Mouse (Mus musculus) E14TG2a.4 (cell line): Measurements from ENCODE around the gene Tomm40.
"Not testable (repeated sequence)": the region's sequence is repeated elsewhere in the genome, so short reads cannot be mapped to it uniquely, and the experiment has no call there.

Experiments
- H3K27me3 ChIP-seq: 2 replicates; pipeline ENCODE4 v1.6.1; 2014; ENCODE audit warnings: low read length, control low read depth; ENCODE audit not compliant: insufficient read depth
- H3K36me3 ChIP-seq: 2 replicates; pipeline ENCODE4 v1.6.1; 2014; ENCODE audit warnings: low read length, control low read depth; ENCODE audit not compliant: insufficient read depth
- H3K4me1 ChIP-seq: replicated peaks from 2 replicates; pipeline ENCODE4 v1.6.1; 2014; ENCODE audit warnings: low read depth, low read length, control low read depth
- H3K4me3 ChIP-seq: replicated peaks from 2 replicates; pipeline ENCODE4 v1.5.1; 2014; ENCODE audit warnings: mild to moderate bottlenecking, low read length
- H3K9me3 ChIP-seq: 2 replicates; pipeline ENCODE4 v1.6.1; 2014; ENCODE audit warnings: low read length, control low read depth
- CTCF ChIP-seq: conservative IDR thresholded peaks from 2 replicates; pipeline ENCODE4 v1.5.1; 2014; ENCODE audit warnings: low read length
- NANOG ChIP-seq: IDR thresholded peaks from 2 replicates; pipeline ENCODE4 v1.6.1; 2014; ENCODE audit warnings: borderline replicate concordance, low read length, mixed read lengths
- POU5F1 ChIP-seq: IDR thresholded peaks from 2 replicates; pipeline ENCODE4 v1.6.1; 2014; ENCODE audit warnings: low read length, borderline replicate concordance

Gene Tomm40

GRCm38 (mm10) chr7:19691434-19691833, 23.8 kb downstream of the Tomm40 start:
- H3K4me3 ChIP-seq: peak overlapping the region; percentile 77
- H3K9me3 ChIP-seq: no peaks in the 10 kb centered on the region
- H3K27me3 ChIP-seq: no peaks in the 10 kb centered on the region
- H3K36me3 ChIP-seq: peaks cover 18% of the 10 kb centered on the region
- peaks cover 87% of the 10 kb centered on the region for H3K4me1 ChIP-seq
- TF ChIP-seq NANOG: no peak
- TF ChIP-seq POU5F1: no peak
- no peak for TF ChIP-seq CTCF

DNA sequence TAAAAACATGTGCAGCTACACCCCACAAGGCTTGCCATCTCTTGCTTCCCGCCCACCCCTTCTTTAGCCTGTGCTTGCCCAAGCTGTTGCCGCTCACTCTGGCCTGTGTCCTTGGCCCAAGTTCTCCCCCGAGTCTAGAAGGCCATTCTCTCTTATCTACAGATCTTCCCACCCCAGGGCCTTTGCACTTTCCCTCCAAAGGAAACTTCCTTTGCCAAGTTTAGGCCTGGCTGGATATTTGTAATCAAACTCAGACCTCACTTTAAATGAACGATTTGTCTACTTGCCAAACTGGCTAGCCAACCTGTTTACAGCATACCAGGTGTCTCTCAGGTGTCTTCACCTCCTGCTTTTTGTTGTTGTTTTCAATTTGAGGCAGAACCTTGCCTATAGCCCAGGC, 24.4 kb downstream of the Tomm40 start:
- Histone ChIP-seq H3K36me3 (peaks cover 12% of the 10 kb centered on the region), H3K4me1 (peaks cover 87% of the 10 kb centered on the region), H3K4me3 (peak overlapping the region; percentile 77), H3K9me3 (no peaks in the 10 kb centered on the region), H3K27me3 (no peaks in the 10 kb centered on the region)
- no peak for TF ChIP-seq NANOG
- TF ChIP-seq CTCF: no peak
- no peak for TF ChIP-seq POU5F1

DNA sequence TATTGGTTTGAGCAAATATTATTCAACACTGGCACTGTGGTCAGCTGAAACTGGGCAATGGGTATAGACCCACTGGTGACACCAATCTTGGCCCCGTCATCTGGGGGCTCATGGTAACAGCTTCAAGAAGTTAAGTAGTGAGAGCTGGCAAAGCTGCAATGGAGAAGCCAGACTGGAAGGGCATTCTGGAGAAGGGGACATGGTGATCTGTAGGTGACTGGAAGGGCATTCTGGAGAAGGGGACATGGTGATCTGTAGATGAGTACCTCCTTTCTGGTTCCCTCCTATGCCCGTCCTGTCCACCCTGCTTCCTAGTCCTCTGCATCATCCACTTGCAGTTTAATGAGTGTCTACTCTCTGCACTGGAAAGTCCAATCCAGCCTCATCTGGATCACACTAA, 26.6 kb downstream of the Tomm40 start:
- H3K4me1 ChIP-seq: peaks cover 81% of the 10 kb centered on the region
- H3K4me3 ChIP-seq: no peak overlapping the region
- H3K27me3 ChIP-seq: no peaks in the 10 kb centered on the region
- TF ChIP-seq NANOG (no peak), POU5F1 (no peak), CTCF (no peak)
- H3K36me3 ChIP-seq: peaks cover 12% of the 10 kb centered on the region
- H3K9me3 ChIP-seq: no peaks in the 10 kb centered on the region

DNA sequence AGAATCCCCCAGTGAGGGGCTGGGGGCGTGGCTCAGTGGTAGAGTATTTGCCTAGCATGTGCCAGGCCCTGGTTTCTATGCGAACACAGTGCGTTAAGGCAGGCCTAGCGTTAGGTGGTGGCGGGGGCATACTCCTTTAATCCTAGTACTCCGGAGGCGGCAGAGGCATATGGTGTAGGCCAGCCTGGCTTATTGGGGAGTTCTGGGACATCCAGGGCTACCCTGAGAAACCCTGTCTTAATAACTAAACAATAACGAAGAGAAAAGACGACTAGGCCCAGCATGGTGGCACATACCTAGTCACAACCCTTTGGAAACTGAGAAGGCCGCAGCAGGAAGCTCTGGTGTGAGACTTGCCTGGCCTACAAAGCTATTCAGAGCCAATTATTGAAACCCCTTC, 27.1 kb downstream of the Tomm40 start:
- TF ChIP-seq POU5F1 (no peak), NANOG (no peak), CTCF (no peak)
- peaks cover 79% of the 10 kb centered on the region for H3K4me1 ChIP-seq

GRCm38 (mm10) chr7:19686927-19687583, 28.2 kb downstream of the Tomm40 start:
- Histone ChIP-seq H3K36me3 (peaks cover 12% of the 10 kb centered on the region), H3K4me1 (peaks cover 73% of the 10 kb centered on the region)
- H3K4me3 ChIP-seq, H3K27me3 ChIP-seq, H3K9me3 ChIP-seq: not testable (repeated sequence)

More for the DNA sequence above, 27.1 kb downstream of the Tomm40 start:
- no peaks in the 10 kb centered on the region for H3K9me3 ChIP-seq
- peaks cover 12% of the 10 kb centered on the region for H3K36me3 ChIP-seq
- H3K4me3 ChIP-seq: no peak overlapping the region
- H3K27me3 ChIP-seq: no peaks in the 10 kb centered on the region

DNA sequence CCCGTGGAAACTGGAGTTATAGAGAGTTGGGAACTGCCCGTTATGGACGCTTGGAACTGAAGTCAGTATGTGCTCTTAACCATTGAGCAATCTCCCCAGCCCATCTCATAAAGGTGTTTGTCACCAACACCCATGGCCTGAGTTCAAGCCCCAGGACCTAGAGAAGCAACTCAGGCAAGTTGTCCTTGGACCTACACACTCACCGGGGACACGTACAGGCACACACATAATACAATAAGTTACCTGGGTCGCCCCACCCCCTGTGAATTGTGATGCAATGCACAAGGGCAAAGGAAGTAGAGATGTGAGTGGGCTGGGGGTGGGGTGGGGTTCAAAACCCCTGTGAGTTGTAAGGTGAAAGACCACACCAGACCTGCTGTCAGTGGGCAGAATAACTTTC, 28.7 kb downstream of the Tomm40 start:
- no peak for TF ChIP-seq NANOG
- no peak for TF ChIP-seq CTCF
- no peak for TF ChIP-seq POU5F1
- Histone ChIP-seq H3K9me3 (no peaks in the 10 kb centered on the region), H3K27me3 (no peaks in the 10 kb centered on the region), H3K4me1 (peaks cover 73% of the 10 kb centered on the region), H3K36me3 (peaks cover 12% of the 10 kb centered on the region), H3K4me3 (no peak overlapping the region)

GRCm38 (mm10) chr7:19685374-19685773, 29.9 kb downstream of the Tomm40 start:
- no peaks in the 10 kb centered on the region for H3K9me3 ChIP-seq
- H3K4me1 ChIP-seq: peaks cover 72% of the 10 kb centered on the region
- TF ChIP-seq CTCF (no peak), POU5F1 (no peak), NANOG (no peak)
- H3K27me3 ChIP-seq: no peaks in the 10 kb centered on the region
- peaks cover 12% of the 10 kb centered on the region for H3K36me3 ChIP-seq
- no peak overlapping the region for H3K4me3 ChIP-seq

- Histone ChIP-seq H3K4me3 (no peak overlapping the region), H3K9me3 (no peaks in the 10 kb centered on the region), H3K27me3 (no peaks in the 10 kb centered on the region), H3K36me3 (peaks cover 3% of the 10 kb centered on the region; the same call in 1 of the 2 replicates), H3K4me1 (peaks cover 66% of the 10 kb centered on the region)
- TF ChIP-seq CTCF: no peak
- TF ChIP-seq NANOG: no peak
- no peak for TF ChIP-seq POU5F1
These were observed 31.5 kb downstream of the Tomm40 start for GRCm38 (mm10) chr7:19683771-19684201.

DNA sequence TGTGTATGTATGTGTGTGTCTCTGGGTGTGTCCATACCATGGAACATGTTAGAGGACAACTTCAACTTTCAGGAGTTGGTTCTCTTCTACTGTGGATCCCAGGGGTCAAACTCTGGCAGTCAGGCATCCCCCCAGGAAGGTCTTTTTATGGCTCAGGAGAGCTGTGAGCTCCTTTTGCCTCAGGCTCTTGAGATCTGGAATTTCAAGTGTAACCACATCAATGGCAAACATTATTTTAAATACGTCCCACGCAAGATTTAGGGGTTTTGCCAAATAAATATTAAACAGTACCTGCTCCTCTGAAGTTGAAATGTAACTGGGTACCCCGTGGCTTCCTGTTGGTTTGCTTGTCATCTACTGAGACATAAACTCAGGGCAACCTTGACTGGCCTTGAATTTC, 32.3 kb downstream of the Tomm40 start:
- no peak for TF ChIP-seq POU5F1
- no peak for TF ChIP-seq NANOG
- TF ChIP-seq CTCF: no peak
- H3K27me3 ChIP-seq: no peaks in the 10 kb centered on the region
- H3K4me3 ChIP-seq: no peak overlapping the region
- no peaks in the 10 kb centered on the region for H3K9me3 ChIP-seq
- no peaks in the 10 kb centered on the region for H3K36me3 ChIP-seq
- H3K4me1 ChIP-seq: peaks cover 66% of the 10 kb centered on the region

DNA sequence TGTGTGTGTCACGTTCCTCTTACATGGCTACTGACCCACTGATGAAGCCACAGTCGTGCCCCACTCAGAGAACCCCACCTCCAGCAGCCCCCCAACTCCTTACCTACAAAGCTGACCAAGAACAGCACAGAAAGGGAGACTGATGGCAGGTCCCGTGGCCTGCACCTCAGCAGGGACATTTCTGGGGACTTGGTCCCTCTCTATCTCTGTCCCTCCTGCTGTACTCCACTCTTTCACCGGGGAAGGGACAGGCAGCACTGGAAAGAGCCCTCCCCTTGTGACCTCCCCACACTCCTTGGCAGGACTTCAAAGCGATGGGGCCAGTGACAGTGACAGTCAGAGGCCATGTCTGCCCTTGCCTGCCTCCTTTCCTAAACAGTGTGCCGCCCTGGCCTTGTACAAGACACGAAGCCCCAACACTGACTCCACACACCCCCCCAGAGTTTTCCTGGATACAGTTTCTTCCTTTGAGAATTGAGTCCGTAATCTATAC, 34.0 kb downstream of the Tomm40 start, which contains the start of the genes Gm44805 and Apoc4:
Gene Gm44805, minus strand, starts transcription at position 222 of the 493 bp plus-strand sequence.
Gene Apoc4, minus strand, starts transcription at position 278 of the 493 bp plus-strand sequence.
- Histone ChIP-seq H3K9me3 (no peaks in the 10 kb centered on the region), H3K4me1 (peaks cover 54% of the 10 kb centered on the region), H3K4me3 (no peak within 1 kb of the TSS), H3K27me3 (no peaks in the 10 kb centered on the region), H3K36me3 (no peaks in the 10 kb centered on the region)
- TF ChIP-seq CTCF: no peak
- TF ChIP-seq POU5F1: no peak
- no peak for TF ChIP-seq NANOG
